Mouse (Mus musculus) MEL-GATA-1-ER (cell line): ENCODE results near the gene Camk2b.

Experiments used
- DNase-seq: peaks from one replicate; pipeline ENCODE4 v3.0.0-alpha.2; 2012; ENCODE audit warnings: low read depth; ENCODE audit errors: extremely low read depth

Gene Camk2b

DNA sequence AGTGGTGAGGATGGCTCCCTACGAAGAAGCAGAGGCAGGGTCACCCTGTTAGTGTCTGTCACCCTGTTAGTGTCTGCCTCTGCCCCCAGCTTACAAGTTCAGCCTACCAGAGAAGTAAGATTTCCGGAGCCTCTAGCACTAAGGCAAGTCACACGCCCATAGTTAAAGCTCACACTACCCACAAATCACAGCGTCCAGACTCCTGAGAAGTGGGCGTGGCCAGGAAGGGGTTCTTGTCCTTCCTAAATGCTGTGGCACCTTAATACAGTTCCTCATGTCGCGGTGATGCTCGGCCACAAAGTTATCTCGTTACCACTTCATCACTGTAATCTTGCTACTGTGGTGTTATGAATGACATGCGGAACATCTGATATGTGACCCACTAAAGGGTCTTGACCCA, 78.0 kb downstream of the Camk2b start:
- no peak for DNase-seq

GRCm38 (mm10) chr11:5983629-5984028, 82.5 kb downstream of the Camk2b start:
- no peak for DNase-seq

GRCm38 (mm10) chr11:5981323-5981722, 84.8 kb downstream of the Camk2b start:
- DNase-seq = no peak

DNA sequence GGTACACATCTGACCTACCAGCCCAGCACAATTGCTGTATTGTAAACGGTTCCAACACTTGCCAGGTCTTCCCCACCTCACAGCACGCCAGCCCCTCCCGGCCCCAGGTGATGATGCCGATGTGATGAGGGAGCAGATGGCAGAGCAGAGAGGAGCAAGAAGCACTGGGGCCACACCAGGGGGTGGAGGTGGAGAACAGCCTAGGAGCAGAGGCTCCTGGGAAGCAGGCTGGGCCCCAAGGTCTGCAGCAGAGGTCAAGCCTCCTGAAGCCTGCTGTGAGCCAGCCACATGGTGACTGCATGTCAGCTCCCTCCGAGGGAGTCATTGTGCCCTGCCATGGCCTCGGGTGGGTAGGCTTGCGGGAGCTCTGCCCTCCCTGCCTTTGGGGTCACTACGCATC, 85.6 kb downstream of the Camk2b start:
- DNase-seq = no peak

DNA sequence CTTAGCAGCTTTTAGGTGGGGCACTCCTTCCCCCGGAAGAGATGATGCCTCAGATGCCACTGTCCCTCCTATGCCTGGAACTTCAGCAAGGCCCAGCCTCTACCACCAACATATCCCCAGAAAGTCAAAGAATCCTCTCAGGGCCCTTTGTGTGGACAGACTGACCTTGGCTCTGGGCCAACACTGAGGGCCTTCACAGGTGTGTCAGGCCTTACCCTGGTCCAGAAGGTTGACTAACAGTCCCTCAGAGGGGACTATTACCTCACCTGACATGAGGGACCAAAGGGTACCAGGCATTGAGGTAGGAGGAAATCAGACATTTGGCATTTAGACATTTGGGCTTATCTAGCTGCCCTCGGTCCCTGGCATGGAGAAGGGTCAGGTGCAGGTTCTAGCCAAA, 86.1 kb downstream of the Camk2b start:
- no peak for DNase-seq

- no peak for DNase-seq
Observed at GRCm38 (mm10) chr11:5979088-5979487, 87.1 kb downstream of the Camk2b start.

- no peak for DNase-seq
Observed at GRCm38 (mm10) chr11:5976106-5976505, 90.1 kb downstream of the Camk2b start.

DNA sequence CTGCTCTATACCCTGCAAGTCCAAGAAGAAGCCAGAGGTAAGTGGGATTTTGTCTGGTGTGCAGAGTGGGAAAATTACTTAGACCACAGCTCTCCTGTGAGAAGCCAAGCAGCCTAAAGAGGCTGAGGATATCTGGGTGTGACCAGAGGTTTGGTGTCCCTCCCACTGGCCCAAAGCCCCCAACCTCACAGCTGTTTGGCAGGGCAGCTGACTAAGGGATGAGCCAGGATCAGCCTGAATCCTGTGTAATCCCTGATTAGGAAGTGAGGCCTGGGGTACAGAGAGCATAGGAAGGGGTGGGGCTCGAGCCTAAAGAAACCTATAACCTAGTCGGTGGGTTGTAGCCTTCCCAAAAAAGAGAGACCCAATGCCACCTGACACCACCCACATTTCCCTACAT, 91.1 kb downstream of the Camk2b start:
- no peak for DNase-seq

GRCm38 (mm10) chr11:5974053-5974452, 92.1 kb downstream of the Camk2b start:
- DNase-seq = no peak

DNA sequence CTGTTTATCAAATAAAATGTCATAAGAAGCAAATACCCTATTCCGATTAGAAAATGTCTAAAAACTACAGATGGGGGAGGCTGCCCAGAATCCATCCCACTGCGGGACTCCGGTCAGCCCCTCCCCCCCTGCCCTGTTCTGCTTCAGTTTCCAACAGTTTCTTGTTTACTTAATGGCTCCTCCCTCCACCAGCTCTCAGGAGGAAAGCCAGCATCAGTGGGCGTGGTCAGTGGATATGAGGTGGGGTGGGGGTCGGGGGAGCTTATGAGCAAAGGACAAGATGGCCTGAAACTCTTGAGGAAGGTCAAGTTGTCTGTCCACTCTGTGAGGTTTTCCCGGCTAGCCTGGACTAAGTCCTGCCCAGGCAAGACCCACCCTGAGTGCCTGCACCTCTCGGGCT, 93.0 kb downstream of the Camk2b start:
- no peak for DNase-seq

DNA sequence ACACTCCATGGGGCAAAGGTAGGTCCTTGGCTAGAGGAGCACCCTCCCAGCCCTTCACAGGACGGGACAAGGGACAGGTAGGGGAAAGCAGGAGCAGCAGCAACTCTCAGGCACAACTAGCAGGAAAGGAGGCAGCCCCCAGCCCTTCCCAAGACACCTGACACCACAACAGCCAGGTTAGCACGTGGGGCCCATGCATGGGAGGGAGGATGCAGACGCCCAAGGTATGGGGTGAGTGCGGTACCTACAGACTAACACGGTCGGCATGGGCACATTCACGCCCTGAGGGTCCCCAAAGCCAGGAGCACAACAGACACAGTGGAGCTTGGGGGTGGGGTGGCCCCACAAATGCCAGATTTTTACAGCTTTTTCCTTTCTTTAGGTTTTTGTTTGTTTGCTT, 95.0 kb downstream of the Camk2b start:
- DNase-seq = no peak

DNA sequence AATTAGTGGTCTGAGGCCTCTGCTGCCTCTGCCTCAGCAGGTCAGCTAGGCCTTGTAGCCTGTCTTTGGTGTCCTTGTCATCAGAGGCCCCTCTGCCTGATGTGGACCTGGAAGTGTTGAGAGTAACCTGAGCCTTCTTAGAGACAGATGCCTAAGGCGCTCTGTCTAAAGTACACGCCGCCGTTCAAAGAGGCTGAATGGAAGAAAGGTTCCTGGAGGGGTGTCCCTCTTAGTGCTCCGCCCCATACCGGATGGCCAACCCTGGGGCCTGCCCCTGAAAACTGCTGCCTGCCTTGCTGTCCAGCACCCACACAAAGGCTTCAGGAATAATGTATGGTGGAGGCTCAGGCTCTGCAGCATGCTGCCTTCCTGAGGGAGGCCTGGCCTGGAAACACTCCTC, 97.9 kb downstream of the Camk2b start:
- no peak for DNase-seq

DNA sequence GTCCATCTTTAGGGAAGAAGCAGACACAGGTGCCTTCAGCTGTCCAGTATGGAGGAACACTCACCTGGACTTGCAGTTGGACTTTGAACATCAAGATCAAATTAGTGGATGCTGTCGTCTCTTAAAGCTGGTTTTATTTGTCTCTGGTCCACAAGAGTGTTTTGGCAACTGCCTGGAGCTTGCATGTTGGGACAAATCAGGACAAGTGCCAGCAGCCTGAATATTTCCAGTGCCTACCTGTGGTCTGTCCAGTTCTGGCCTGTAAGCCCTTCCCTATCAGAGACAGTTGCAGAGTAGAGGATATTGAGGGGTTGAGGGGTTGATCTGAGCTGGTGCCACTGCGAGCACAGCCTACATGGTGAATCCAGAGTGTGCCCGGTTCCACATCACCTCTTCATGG, 99.4 kb downstream of the Camk2b start:
- no peak for DNase-seq

DNA sequence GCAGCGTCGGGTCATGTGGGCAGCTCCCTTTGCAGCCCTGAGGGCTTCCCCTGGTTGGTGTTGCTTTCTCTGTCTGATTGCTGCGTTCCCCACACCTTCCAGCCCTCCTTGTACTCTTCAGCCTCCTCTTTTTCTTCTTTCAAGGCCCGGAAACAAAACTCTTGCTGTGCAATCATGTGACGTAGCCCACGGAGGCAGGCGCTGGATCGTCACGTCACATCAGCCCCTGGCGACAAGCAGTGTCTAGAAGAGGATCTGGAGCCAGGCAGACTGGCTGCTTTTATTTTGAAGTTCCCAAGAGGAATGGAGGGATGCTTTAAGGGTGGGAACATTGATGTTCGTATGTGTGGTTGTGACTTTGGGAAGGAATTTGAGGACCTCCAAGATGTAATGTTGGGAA, 100.3 kb downstream of the Camk2b start:
- DNase-seq = no peak

DNA sequence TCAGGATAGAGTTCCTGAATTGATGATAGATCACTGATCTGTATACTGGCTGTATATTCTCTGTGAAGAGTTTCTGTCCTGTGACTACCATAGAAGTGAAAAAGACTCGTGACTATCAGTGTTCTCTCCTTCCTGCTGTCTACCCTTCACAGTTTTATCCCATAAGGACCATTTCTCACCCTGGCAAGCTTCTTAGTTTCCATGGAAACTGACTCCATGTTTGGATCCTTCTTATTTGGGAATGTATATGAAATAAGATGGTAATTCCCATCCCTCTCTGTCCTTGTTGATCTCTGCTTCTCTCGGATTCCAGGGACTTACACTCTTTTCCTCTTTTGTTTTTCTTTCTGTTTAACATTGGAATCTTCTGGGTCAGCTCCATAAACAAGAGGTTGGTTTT, 106.1 kb downstream of the Camk2b start:
- no peak for DNase-seq

- peak; percentile 78 for DNase-seq
Observed at GRCm38 (mm10) chr11:5955546-5956276, 110.5 kb downstream of the Camk2b start, which contains the start of gene Ykt6. Ykt6 (plus strand) TSS chr11:5955693.

DNA sequence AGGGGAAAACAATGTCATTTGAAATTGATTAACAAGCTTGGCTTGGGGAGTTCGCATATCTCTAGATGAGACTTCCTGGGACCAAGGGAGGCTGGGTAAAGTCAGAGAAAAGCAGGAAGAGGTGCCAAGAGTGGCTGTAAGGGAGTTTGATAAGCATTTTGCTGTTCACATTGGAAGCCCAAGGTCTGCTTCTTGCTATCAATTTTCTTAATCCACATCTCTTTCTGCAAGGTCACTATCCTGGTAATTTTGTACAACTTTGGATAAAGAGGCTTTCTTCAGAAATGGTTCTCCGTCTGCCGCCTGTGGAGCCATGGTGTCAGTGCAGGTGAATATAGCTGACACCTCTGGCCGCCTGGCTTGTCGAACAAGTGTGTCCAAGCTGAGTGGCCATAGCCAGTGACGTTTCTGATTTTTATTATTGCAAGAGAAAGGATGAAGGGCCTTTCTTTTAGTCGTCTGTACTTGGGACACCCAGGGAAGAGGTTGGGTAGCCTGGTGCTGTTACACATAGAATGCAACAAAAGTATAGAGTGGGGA, 111.1 kb downstream of the Camk2b start:
- DNase-seq = peak; percentile 40

- no peak for DNase-seq
Observed at GRCm38 (mm10) chr11:5954435-5954834, 111.7 kb downstream of the Camk2b start.

- DNase-seq = peak; percentile 52
Observed at GRCm38 (mm10) chr11:5953130-5953765, 112.9 kb downstream of the Camk2b start.

DNA sequence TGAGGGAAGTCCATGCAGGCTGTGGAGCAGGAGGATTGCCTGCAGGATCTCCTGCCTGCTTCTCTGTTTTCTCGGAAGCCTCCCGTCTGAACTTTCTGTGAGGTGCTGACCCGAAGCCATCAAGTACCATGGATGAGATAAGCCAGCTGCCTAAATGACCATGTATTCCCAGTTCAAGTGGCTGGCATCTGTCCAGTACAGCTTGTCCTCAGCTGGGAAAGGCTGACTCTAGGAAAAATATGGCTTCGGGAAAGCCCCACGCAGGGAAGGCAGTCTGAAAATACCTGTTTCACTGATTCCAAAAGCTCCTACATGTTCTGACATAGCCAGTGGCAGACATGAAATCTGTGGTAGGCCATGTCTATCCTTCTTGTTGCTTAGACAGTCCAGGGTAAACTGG, 113.7 kb downstream of the Camk2b start:
- no peak for DNase-seq

DNA sequence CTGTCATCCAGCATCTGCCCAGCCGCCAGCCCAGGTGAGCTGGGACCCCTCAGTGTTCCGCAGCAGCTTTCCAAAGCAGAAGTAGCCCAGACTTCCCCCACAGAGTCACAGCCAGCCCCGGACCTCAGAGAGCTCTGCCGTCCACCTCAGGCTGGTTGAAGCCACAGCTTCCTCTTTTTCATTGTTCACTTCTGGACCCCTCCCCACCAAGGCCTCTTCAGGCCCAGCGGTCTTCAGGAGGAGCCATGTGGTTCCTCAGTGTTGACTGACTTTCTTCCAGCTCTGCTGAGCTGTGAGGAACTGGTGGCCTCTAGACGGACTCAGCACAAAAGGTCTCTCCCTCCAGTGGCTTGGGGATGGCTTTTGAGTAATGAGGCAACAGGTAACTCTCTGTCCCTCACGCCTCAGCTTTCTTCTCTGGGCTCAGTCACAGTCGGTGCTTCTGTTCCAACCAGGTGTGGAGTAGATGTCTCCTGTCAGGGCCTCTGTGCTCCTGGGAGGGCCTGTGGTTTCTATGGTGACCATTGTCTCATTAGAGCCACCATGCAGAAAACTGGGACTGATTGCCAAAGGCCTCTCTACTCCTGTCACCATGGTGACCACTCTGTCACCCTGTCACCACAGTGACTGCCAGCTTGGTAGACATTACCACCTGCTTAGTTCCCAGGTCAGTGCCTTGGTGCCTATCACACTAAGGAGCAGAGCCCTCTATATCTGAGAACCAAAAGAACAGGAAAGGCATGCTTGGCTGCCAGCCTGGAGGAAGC, 116.4 kb downstream of the Camk2b start, which contains the start of gene Gck:
Gene Gck, minus strand, starts transcription at position 496 of the 767 bp plus-strand sequence.
- peak; percentile 70 for DNase-seq
